Mouse (Mus musculus): ENCODE measurements around the gene Psmd13. TPM values are rescaled to one million over a fixed set of nuclear protein-coding genes. Genes with fewer than 3 reads are reported as not detected.

Gene Psmd13
- total RNA-seq, 1 experiment from 2014 or later: 184 TPM

- no peak for ATAC-seq (replicated peaks; ENCODE audit: low read depth, poor library complexity, severe bottlenecking)
These were observed 58.0 kb downstream of the Psmd13 start for GRCm38 (mm10) chr7:140939669-140940171.

- peak; percentile 87 for ATAC-seq (replicated peaks; ENCODE audit: low read depth, poor library complexity, severe bottlenecking)
These were observed 59.7 kb downstream of the Psmd13 start, which contains the start of gene Pgghg for GRCm38 (mm10) chr7:140941222-140942051. Gene Pgghg (plus strand): TSS chr7:140941391.

DNA sequence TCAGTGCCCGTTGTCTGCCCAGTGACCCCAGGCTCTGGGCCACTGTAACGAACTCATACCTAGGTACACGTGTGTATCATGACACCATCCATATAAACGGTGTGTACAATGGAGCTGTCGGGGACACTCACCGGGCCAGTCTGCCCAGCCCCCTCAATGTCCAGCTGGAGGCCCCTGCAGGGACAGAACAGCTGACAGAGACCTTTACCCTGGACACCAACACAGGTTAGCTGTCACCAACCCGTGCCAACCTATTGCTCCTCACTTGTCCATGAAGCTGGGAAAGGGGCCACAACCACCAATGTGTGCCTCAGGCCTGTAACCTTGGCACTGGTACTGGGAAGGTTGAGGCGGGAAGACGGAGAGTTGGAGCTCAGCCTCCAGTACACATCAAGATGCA is 60.6 kb downstream of the Psmd13 start:
- ATAC-seq (replicated peaks; ENCODE audit: low read depth, poor library complexity, severe bottlenecking): no peak

GRCm38 (mm10) chr7:140942811-140943210 is 61.0 kb downstream of the Psmd13 start:
- no peak for ATAC-seq (replicated peaks; ENCODE audit: low read depth, poor library complexity, severe bottlenecking)

DNA sequence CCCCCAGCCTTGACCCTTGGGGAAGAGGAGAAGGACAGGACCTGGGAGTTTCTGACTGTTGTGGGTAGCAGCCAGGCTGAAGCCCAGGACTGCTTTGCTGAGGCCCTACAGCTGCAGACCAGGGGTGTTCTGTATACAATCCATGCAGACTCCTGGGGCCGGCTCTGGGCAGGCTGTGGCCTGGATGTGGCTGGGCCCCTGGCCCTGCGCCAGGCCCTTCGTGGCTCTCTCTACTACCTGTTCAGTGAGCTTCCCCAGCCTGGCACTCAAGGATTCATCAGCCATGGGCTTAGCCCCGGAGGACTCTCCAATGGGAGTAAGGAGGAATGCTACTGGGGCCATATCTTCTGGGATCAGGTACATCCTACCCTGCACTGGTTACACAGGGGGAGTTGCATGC is 61.6 kb downstream of the Psmd13 start:
- ATAC-seq (replicated peaks; ENCODE audit: low read depth, poor library complexity, severe bottlenecking): no peak

DNA sequence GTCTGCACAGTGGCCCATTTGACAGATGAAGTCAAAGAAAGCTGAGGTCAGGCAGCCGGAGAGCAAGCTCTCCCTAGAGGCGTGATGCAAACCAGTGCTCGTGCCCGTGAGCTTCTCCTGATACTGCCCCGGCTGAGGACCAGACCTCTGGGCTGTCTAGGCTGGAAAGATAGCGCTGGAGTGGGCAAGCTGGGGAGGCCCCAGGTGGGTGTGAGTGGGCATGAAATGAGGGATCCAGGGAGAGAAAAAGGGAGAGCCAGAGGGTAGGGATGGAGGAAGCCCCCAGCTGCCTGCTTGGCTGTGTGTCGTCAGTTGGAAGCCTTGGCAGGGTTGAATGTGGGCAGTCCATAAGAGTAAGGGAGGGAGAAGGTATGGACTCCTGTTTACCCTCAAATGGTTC is 62.5 kb downstream of the Psmd13 start:
- ATAC-seq (replicated peaks; ENCODE audit: low read depth, poor library complexity, severe bottlenecking): no peak

- no peak for ATAC-seq (replicated peaks; ENCODE audit: low read depth, poor library complexity, severe bottlenecking)
These were observed 63.5 kb downstream of the Psmd13 start for GRCm38 (mm10) chr7:140945247-140945646.

DNA sequence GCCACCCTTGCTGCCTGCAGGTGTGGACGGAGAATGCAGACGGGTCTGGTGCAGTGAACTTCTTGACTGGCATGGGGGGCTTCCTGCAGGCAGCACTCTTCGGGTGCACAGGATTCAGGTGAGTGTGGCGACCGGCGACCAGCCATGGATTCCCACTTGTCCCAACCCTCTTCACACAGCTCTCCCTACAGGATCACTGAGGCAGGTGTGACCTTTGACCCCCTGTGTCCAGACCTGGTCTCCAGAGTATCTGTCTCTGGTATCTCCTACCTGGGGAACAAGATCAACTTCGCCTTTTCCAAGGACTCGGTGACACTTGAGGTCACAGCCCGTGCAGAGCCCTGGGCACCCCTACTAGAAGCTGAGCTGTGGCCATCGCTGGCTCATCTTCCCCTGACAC is 64.5 kb downstream of the Psmd13 start:
- ATAC-seq (replicated peaks; ENCODE audit: low read depth, poor library complexity, severe bottlenecking): no peak

- peak; percentile 84 for ATAC-seq (replicated peaks; ENCODE audit: low read depth, poor library complexity, severe bottlenecking)
These were observed 65.2 kb downstream of the Psmd13 start for GRCm38 (mm10) chr7:140946980-140947379.

- ATAC-seq (replicated peaks; ENCODE audit: low read depth, poor library complexity, severe bottlenecking): no peak
These were observed 66.4 kb downstream of the Psmd13 start for GRCm38 (mm10) chr7:140948161-140948560.

Other genes with a start within 250 kb of the Psmd13 start
- not detected in 2 replicates for gene Olfr53, start 235.5 kb upstream of the Psmd13 start, total RNA-seq (2017)
- not detected in 2 replicates for gene Olfr539, start 222.0 kb upstream of the Psmd13 start, total RNA-seq (2017)
- not detected in 2 replicates for gene Olfr45, start 200.0 kb upstream of the Psmd13 start, total RNA-seq (2017)
- gene Olfr541, start 184.7 kb upstream of the Psmd13 start, total RNA-seq (2017): not detected in 2 replicates
- gene Cyp2e1, start 118.2 kb upstream of the Psmd13 start, total RNA-seq (2017): not detected in 2 replicates
- 0.15 and 0.23 TPM in 2 replicates for gene Syce1, start 94.1 kb upstream of the Psmd13 start, total RNA-seq (2017)
- gene Zfp941, start 59.8 kb upstream of the Psmd13 start, total RNA-seq (2017): 1.5 and 3.0 TPM in 2 replicates
- not detected in 2 replicates for gene Urah, start 47.0 kb upstream of the Psmd13 start, total RNA-seq (2017)
- gene Scgb1c1, start 36.4 kb upstream of the Psmd13 start, total RNA-seq (2017): not detected in 2 replicates
- not detected in 2 replicates for gene Odf3, start 34.2 kb upstream of the Psmd13 start, total RNA-seq (2017)
- gene Gm45785, start 25.6 kb upstream of the Psmd13 start, total RNA-seq (2017): 0.50 TPM in 1 of 2 replicates, not detected in the other
- 36.0 and 38.0 TPM in 2 replicates for gene Ric8a, start 25.0 kb upstream of the Psmd13 start, total RNA-seq (2017)
- gene Bet1l, start 24.4 kb upstream of the Psmd13 start, total RNA-seq (2017): 13.8 and 24.0 TPM in 2 replicates
- 34.3 and 38.6 TPM in 2 replicates for gene Sirt3, start 341 bp downstream of the Psmd13 start, total RNA-seq (2017)
- not detected in 2 replicates for gene Cox8b, start 18.5 kb downstream of the Psmd13 start, total RNA-seq (2017)
- gene Nlrp6, start 38.9 kb downstream of the Psmd13 start, total RNA-seq (2017): 0.18 and 0.49 TPM in 2 replicates
- 8.0 and 12.1 TPM in 2 replicates for gene Pgghg, start 59.4 kb downstream of the Psmd13 start, total RNA-seq (2017)
- not detected in 2 replicates for gene Ifitm5, start 68.3 kb downstream of the Psmd13 start, total RNA-seq (2017)
- 0.96 TPM in 1 of 2 replicates, not detected in the other for gene Gm45717, start 74.0 kb downstream of the Psmd13 start, total RNA-seq (2017)
- gene Ifitm2, start 74.0 kb downstream of the Psmd13 start, total RNA-seq (2017): 275 and 332 TPM in 2 replicates
- 120 and 124 TPM in 2 replicates for gene Ifitm1, start 85.3 kb downstream of the Psmd13 start, total RNA-seq (2017)
- gene Ifitm3, start 128.8 kb downstream of the Psmd13 start, total RNA-seq (2017): 143 and 146 TPM in 2 replicates
- gene Ifitm6, start 136.0 kb downstream of the Psmd13 start, total RNA-seq (2017): 8.2 TPM in 1 of 2 replicates, not detected in the other
- gene Gm17387, start 147.2 kb downstream of the Psmd13 start, total RNA-seq (2017): not detected in 2 replicates
- gene B4galnt4, start 179.1 kb downstream of the Psmd13 start, total RNA-seq (2017): 0.19 and 0.82 TPM in 2 replicates
- 0.19 and 3.4 TPM in 2 replicates for gene Pkp3, start 196.2 kb downstream of the Psmd13 start, total RNA-seq (2017)
- 17.7 and 26.1 TPM in 2 replicates for gene Sigirr, start 218.6 kb downstream of the Psmd13 start, total RNA-seq (2017)
- not detected in 2 replicates for gene Ano9, start 235.8 kb downstream of the Psmd13 start, total RNA-seq (2017)
- gene Ptdss2, start 240.4 kb downstream of the Psmd13 start, total RNA-seq (2017): 12.8 and 16.6 TPM in 2 replicates